Mouse (Mus musculus) forebrain, postnatal 0 days (tissue): ENCODE data around the gene Arhgap24. TPM values are rescaled to one million over a fixed set of nuclear protein-coding genes. Genes with fewer than 3 reads are reported as not detected.

Experiments used
- ATAC-seq: fragments of 200-750 bp; cut with Nextera tagmentation; 2 replicates; pipeline ENCODE4 v1.8.0; 2017; ENCODE audit warnings: mild to moderate bottlenecking, moderate library complexity
- DNase-seq: peaks from one replicate; pipeline ENCODE4 v3.0.0-alpha.2; 2015
- H3K27ac ChIP-seq: fragments of 300-500 bp; sonication (generic); 2 replicates; pipeline ENCODE4 v1.5.1; 2014; ENCODE audit warnings: low read depth, mild to moderate bottlenecking, antibody characterized with exemption, low read length, moderate library complexity, mixed read lengths
- H3K27me3 ChIP-seq: fragments of 300-500 bp; sonication (generic); 2 replicates; pipeline ENCODE4 v1.6.1; 2014; ENCODE audit warnings: mild to moderate bottlenecking, low read length, mixed read lengths; ENCODE audit not compliant: insufficient read depth
- H3K36me3 ChIP-seq: fragments of 300-500 bp; sonication (generic); 2 replicates; pipeline ENCODE4 v1.6.1; 2014; ENCODE audit warnings: mild to moderate bottlenecking, moderate library complexity; ENCODE audit not compliant: insufficient read depth
- H3K4me1 ChIP-seq: fragments of 300-500 bp; sonication (generic); 2 replicates; pipeline ENCODE4 v1.6.1; 2014; ENCODE audit warnings: antibody characterized with exemption; ENCODE audit not compliant: insufficient read depth
- H3K4me2 ChIP-seq: fragments of 300-500 bp; sonication (generic); 2 replicates; pipeline ENCODE4 v1.6.1; 2014; ENCODE audit warnings: low read depth, mild to moderate bottlenecking, moderate library complexity
- H3K4me3 ChIP-seq: fragments of 300-500 bp; sonication (generic); 2 replicates; pipeline ENCODE4 v1.5.1; 2014; ENCODE audit warnings: low read depth, low read length, mixed read lengths
- H3K9ac ChIP-seq: fragments of 300-500 bp; sonication (generic); 2 replicates; pipeline ENCODE4 v1.6.1; 2014; ENCODE audit warnings: mild to moderate bottlenecking
- H3K9me3 ChIP-seq: fragments of 300-500 bp; sonication (generic); 2 replicates; pipeline ENCODE4 v1.6.1; 2016; ENCODE audit warnings: low read length
- CTCF ChIP-seq: sonication (generic); IDR thresholded peaks from 2 replicates; pipeline ENCODE4 v1.5.1; 2016; ENCODE audit warnings: antibody characterized with exemption, control low read depth, low read depth
- WGBS: fragments of 180-500 bp; shearing (Covaris S2); extraction: QIAGEN DNeasy Blood & Tissue Kit; methylation state at CpG from one replicate; pipeline ENCODE4 v1.1.7; 2014; 5-methylcytosine and 5-hydroxymethylcytosine counted together
- polyA plus RNA-seq: library from polyadenylated mRNA; unstranded; fragments of >200 nt; fragmentation: Nextera tagmentation; extraction: Ambion mirVana; gene quantifications from 2 replicates; pipeline ENCODE4 v1.2.1, GENCODE M21; 2015
- total RNA-seq: library from RNA; depleted of rRNA; stranded (reverse); fragments of >200 nt; gene quantifications from 2 replicates; pipeline ENCODE4 v1.2.3, GENCODE M21; 2014

The Arhgap24 gene
- total and polyA plus RNA-seq, 2 experiments from 2014 or later = 6.0 to 8.6 TPM

GRCm38 (mm10) chr5:102635591-102635990, 154.4 kb downstream of the Arhgap24 start:
- ATAC-seq (no peak), DNase-seq (no peak)
- Histone ChIP-seq H3K9me3 (no peaks in the 10 kb centered on the region), H3K27me3 (no peaks in the 10 kb centered on the region), H3K9ac (no peak overlapping the region), H3K36me3 (no peaks in the 10 kb centered on the region), H3K4me3 (no peak overlapping the region), H3K27ac (no peak overlapping the region), H3K4me1 (no peaks in the 10 kb centered on the region), H3K4me2 (no peak overlapping the region)
- 49% methylated on average over 4 of the region's 4 CpGs for WGBS
- TF ChIP-seq CTCF = no peak

- no peaks in the 10 kb centered on the region for H3K4me1 ChIP-seq
- no peaks in the 10 kb centered on the region for H3K36me3 ChIP-seq
- WGBS = 47% methylated on average over 7 of the region's 7 CpGs
- TF ChIP-seq CTCF = no peak
- H3K9ac ChIP-seq = no peak overlapping the region
- no peak for DNase-seq
- no peak for ATAC-seq
- no peaks in the 10 kb centered on the region for H3K27me3 ChIP-seq
- H3K9me3 ChIP-seq = no peaks in the 10 kb centered on the region
- H3K27ac ChIP-seq = no peak overlapping the region
- no peak overlapping the region for H3K4me2 ChIP-seq
- no peak overlapping the region for H3K4me3 ChIP-seq
Measured at GRCm38 (mm10) chr5:102639782-102640559, 158.8 kb downstream of the Arhgap24 start.

- DNase-seq (no peak), ATAC-seq (no peak)
- Histone ChIP-seq H3K36me3 (no peaks in the 10 kb centered on the region), H3K4me2 (no peak overlapping the region), H3K9me3 (no peaks in the 10 kb centered on the region), H3K4me3 (no peak overlapping the region), H3K27me3 (no peaks in the 10 kb centered on the region), H3K27ac (no peak overlapping the region), H3K9ac (no peak overlapping the region), H3K4me1 (no peaks in the 10 kb centered on the region)
- WGBS = 87% methylated on average over 7 of the region's 7 CpGs
- TF ChIP-seq CTCF = no peak
Measured at GRCm38 (mm10) chr5:102643364-102643763, 162.2 kb downstream of the Arhgap24 start.

GRCm38 (mm10) chr5:102643820-102644219, 162.6 kb downstream of the Arhgap24 start:
- DNase-seq (no peak), ATAC-seq (no peak)
- H3K27me3 ChIP-seq = no peaks in the 10 kb centered on the region
- WGBS = 89% methylated on average over 4 of the region's 4 CpGs
- no peak overlapping the region for H3K4me2 ChIP-seq
- no peak for TF ChIP-seq CTCF
- H3K9me3 ChIP-seq = no peaks in the 10 kb centered on the region
- no peaks in the 10 kb centered on the region for H3K4me1 ChIP-seq
- H3K4me3 ChIP-seq = no peak overlapping the region
- no peaks in the 10 kb centered on the region for H3K36me3 ChIP-seq
- H3K9ac ChIP-seq = no peak overlapping the region
- no peak overlapping the region for H3K27ac ChIP-seq

GRCm38 (mm10) chr5:102659061-102659460, 177.9 kb downstream of the Arhgap24 start:
- Histone ChIP-seq H3K27me3 (no peaks in the 10 kb centered on the region), H3K4me2 (no peak overlapping the region), H3K36me3 (no peaks in the 10 kb centered on the region), H3K9me3 (no peaks in the 10 kb centered on the region), H3K4me3 (no peak overlapping the region), H3K9ac (no peak overlapping the region), H3K4me1 (no peaks in the 10 kb centered on the region), H3K27ac (no peak overlapping the region)
- DNase-seq (no peak), ATAC-seq (no peak)
- TF ChIP-seq CTCF = no peak

- WGBS = 57% methylated on average over 13 of the region's 13 CpGs
- ATAC-seq = no peak
Measured at GRCm38 (mm10) chr5:102664988-102665726, 184.0 kb downstream of the Arhgap24 start.

GRCm38 (mm10) chr5:102666886-102667285, 185.7 kb downstream of the Arhgap24 start:
- H3K4me1 ChIP-seq = no peaks in the 10 kb centered on the region
- no peaks in the 10 kb centered on the region for H3K36me3 ChIP-seq
- H3K4me3 ChIP-seq = no peak overlapping the region
- DNase-seq (no peak), ATAC-seq (no peak)
- 74% methylated on average over 3 of the region's 3 CpGs for WGBS
- no peak for TF ChIP-seq CTCF
- H3K4me2 ChIP-seq = no peak overlapping the region
- no peak overlapping the region for H3K9ac ChIP-seq
- no peak overlapping the region for H3K27ac ChIP-seq
- no peaks in the 10 kb centered on the region for H3K9me3 ChIP-seq
- H3K27me3 ChIP-seq = no peaks in the 10 kb centered on the region

More at GRCm38 (mm10) chr5:102664988-102665726, 184.0 kb downstream of the Arhgap24 start:
- Histone ChIP-seq H3K4me2 (no peak overlapping the region), H3K9me3 (no peaks in the 10 kb centered on the region), H3K27ac (no peak overlapping the region), H3K4me3 (no peak overlapping the region), H3K27me3 (no peaks in the 10 kb centered on the region), H3K36me3 (no peaks in the 10 kb centered on the region), H3K9ac (no peak overlapping the region), H3K4me1 (no peaks in the 10 kb centered on the region)
- no peak for TF ChIP-seq CTCF
- no peak for DNase-seq
